Mouse (Mus musculus): ENCODE data around the gene Rb1.

Rb1 gene

DNA sequence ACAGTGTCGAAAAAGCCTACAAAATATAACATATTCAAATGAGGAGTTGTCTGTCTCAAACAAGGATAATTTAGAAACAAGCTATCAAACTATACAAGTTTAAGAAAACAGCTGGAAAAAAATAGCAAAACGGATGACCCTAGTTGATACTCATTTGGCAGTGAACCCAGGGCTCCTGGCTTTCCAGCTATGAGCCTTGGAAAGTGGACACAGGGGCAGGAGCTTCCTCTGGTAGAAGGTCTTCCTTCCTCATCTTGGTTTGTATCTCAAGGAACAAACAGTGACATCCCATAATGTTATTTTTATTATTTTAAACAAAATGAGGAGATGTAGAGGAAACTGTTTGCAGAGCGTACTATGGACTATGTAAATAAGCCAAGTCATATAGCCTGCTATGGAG lies 177.5 kb downstream of the Rb1 start:
- DNase-seq (ENCODE audit: low spot score), result no peak

GRCm38 (mm10) chr14:73146721-73147120 lies 178.9 kb downstream of the Rb1 start:
- no peak for DNase-seq (ENCODE audit: low spot score)

GRCm38 (mm10) chr14:73145531-73145930 lies 180.1 kb downstream of the Rb1 start:
- no peak for DNase-seq (ENCODE audit: low spot score)

DNA sequence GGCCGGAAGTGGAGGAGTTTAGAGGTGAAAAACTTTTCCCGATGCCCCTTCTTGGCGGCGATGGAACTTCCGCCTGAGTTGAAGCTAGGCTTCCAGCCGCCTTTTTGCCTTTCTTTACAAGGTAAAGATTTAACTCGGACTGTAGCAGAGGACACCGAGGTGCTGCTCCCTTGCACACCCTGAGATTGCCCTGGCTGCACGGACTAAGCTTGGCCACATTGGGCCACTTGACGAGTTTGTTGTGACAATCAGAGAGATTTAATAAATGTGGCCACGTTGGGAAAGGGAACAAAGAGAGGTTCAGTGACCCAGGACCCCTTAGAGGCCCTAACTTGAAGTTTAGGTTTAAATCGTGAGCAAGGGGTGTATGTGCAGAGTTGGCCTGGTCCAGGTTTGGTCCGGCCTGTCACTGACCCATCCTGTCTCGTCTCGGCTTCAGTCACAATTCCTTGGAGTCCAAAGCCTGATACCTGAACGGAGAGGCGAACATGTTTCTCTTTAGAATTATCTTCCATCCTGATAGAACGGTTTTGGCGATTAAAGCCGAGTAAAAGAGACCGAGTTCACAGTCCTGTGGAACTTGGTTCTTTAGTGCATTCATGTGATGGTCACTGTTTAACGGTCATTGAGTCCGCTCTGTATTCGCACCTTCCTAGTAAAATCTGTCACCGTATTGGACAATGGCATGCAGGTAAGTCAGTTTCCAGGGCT lies 181.8 kb downstream of the Rb1 start:
- no peak for DNase-seq (ENCODE audit: low spot score)

DNA sequence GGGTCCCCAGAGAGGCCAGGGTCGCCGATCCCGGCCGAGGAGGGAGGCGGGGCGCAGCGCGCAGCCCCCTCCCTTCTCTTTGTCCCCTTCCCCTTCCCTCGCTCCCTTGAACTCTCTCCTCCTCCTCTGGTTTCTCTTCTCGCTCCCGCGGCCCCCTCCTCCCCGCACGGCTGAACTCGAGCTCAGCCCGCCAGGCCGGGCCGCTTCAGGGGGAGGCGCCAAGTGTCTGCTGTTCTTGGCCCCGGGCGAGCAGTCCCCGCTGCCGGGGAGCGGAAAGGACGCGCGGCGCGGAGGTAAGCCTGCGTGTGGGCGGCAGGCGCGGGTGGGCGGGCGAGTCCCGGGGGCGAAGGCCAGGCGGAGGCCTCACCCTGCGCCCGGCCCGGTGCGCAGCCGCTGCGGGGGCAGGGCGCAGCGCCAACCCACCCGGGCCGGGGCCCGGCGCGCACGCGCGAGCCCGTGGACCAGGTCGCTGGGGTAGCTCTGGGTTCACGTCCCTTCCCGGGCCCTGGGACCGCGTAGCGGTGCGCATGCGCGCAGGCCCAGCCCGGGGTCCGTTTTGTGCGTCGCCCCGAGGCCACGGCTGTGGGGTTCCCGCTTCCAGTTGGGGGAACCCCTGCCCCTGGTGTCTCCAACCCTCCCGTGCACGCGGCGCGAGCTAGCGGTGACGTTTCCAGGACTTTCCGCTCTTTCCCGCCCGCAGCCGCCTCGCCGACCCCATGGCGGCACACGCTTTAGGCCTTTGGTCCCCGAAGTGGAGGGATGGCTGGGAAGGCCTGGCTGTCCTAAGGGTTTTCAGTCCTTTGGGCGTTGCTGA lies 182.5 kb downstream of the Rb1 start:
- DNase-seq (ENCODE audit: low spot score), result peak; percentile 86

DNA sequence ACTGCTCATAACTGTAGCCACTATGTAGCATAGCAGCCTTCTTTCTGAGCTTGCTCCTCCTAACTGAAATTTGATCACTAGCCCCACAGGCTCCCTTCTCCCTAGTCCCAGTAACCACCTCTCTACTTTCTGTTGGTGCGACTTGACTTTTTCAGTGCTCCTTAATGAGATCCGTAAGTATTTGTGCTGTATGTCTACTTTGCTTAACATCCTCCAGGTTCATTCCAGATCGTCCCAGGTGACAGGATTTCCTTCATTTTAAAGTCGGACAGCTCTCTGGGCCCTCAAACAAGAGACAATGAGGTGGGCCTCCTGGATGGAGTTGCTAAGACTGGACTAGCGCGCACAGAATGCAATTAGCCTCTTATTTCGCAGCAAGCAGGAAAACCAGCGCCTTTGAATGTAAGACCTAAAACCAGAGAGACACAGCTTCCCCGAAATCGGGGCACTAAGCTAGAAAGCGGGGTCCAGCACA lies 183.2 kb downstream of the Rb1 start:
- no peak for DNase-seq (ENCODE audit: low spot score)

- no peak for DNase-seq (ENCODE audit: low spot score)
Observed at GRCm38 (mm10) chr14:73141800-73142199, 183.8 kb downstream of the Rb1 start.

GRCm38 (mm10) chr14:73139866-73140265 lies 185.8 kb downstream of the Rb1 start:
- no peak for DNase-seq (ENCODE audit: low spot score)

DNA sequence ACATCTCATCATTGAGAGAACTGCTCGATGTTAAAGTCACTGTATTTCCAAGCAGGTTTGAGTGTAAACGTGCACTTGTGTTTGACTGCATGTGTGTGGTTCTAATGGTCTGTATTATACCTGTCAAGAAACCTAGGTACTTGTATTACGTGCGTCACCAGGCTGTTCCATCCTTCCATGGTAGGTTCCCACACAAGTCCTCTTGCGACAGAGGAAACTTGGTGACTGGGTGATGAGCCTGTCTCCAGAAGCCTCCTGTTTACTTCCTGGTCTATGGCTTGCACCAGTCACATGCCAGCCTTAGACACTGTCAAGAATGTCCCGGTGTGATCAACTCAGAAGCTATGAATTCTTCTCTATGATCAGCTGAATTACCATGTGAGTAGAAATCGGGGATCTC lies 187.1 kb downstream of the Rb1 start:
- no peak for DNase-seq (ENCODE audit: low spot score)

DNA sequence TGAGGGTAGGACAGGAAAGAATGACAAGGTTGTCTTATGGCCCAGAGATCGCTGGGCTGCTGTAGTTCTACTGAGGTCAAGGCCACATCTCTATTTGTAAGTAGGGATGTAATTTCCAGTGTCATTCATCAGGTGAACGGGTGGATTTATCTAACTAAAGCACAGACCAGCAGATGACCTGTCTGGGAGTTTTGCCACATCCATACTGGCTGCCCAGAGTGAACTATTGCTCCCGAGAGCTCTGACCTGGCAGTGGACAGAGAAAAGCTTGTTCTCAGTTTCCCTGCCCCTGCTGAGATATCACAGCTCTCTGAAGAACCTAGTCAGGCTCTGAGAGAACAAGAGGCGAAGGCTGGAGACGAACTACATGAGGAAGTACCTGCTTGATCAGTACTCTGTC lies 188.4 kb downstream of the Rb1 start:
- no peak for DNase-seq (ENCODE audit: low spot score)

All from ovary, postnatal 36 days (tissue).